Mouse (Mus musculus) forebrain, postnatal 0 days (tissue): ENCODE measurements around the gene Fam170b. TPM values are rescaled to one million over a fixed set of nuclear protein-coding genes. Genes with fewer than 3 reads are reported as not detected.

Source experiments
- ATAC-seq: fragments of 200-750 bp; cut with Nextera tagmentation; 2 replicates; pipeline ENCODE4 v1.8.0; 2017; ENCODE audit warnings: mild to moderate bottlenecking, moderate library complexity
- DNase-seq: peaks from one replicate; pipeline ENCODE4 v3.0.0-alpha.2; 2015
- H3K27ac ChIP-seq: fragments of 300-500 bp; sonication (generic); 2 replicates; pipeline ENCODE4 v1.5.1; 2014; ENCODE audit warnings: low read depth, mild to moderate bottlenecking, antibody characterized with exemption, low read length, moderate library complexity, mixed read lengths
- H3K27me3 ChIP-seq: fragments of 300-500 bp; sonication (generic); 2 replicates; pipeline ENCODE4 v1.6.1; 2014; ENCODE audit warnings: mild to moderate bottlenecking, low read length, mixed read lengths; ENCODE audit not compliant: insufficient read depth
- H3K36me3 ChIP-seq: fragments of 300-500 bp; sonication (generic); 2 replicates; pipeline ENCODE4 v1.6.1; 2014; ENCODE audit warnings: mild to moderate bottlenecking, moderate library complexity; ENCODE audit not compliant: insufficient read depth
- H3K4me1 ChIP-seq: fragments of 300-500 bp; sonication (generic); 2 replicates; pipeline ENCODE4 v1.6.1; 2014; ENCODE audit warnings: antibody characterized with exemption; ENCODE audit not compliant: insufficient read depth
- H3K4me2 ChIP-seq: fragments of 300-500 bp; sonication (generic); 2 replicates; pipeline ENCODE4 v1.6.1; 2014; ENCODE audit warnings: low read depth, mild to moderate bottlenecking, moderate library complexity
- H3K4me3 ChIP-seq: fragments of 300-500 bp; sonication (generic); 2 replicates; pipeline ENCODE4 v1.5.1; 2014; ENCODE audit warnings: low read depth, low read length, mixed read lengths
- H3K9ac ChIP-seq: fragments of 300-500 bp; sonication (generic); 2 replicates; pipeline ENCODE4 v1.6.1; 2014; ENCODE audit warnings: mild to moderate bottlenecking
- H3K9me3 ChIP-seq: fragments of 300-500 bp; sonication (generic); 2 replicates; pipeline ENCODE4 v1.6.1; 2016; ENCODE audit warnings: low read length
- CTCF ChIP-seq: sonication (generic); IDR thresholded peaks from 2 replicates; pipeline ENCODE4 v1.5.1; 2016; ENCODE audit warnings: antibody characterized with exemption, control low read depth, low read depth
- WGBS: fragments of 180-500 bp; shearing (Covaris S2); extraction: QIAGEN DNeasy Blood & Tissue Kit; methylation state at CpG from one replicate; pipeline ENCODE4 v1.1.7; 2014; 5-methylcytosine and 5-hydroxymethylcytosine counted together
- polyA plus RNA-seq: library from polyadenylated mRNA; unstranded; fragments of >200 nt; fragmentation: Nextera tagmentation; extraction: Ambion mirVana; gene quantifications from 2 replicates; pipeline ENCODE4 v1.2.1, GENCODE M21; 2015
- total RNA-seq: library from RNA; depleted of rRNA; stranded (reverse); fragments of >200 nt; gene quantifications from 2 replicates; pipeline ENCODE4 v1.2.3, GENCODE M21; 2014

Gene Fam170b
- total and polyA plus RNA-seq, 2 experiments from 2014 or later: not detected

GRCm38 (mm10) chr14:32817258-32817657, 16.5 kb upstream of the Fam170b start:
- no peak for TF ChIP-seq CTCF
- WGBS: 59% methylated on average over 7 of the region's 7 CpGs

GRCm38 (mm10) chr14:32819297-32819696, 14.5 kb upstream of the Fam170b start:
- Histone ChIP-seq H3K4me1 (no peaks in the 10 kb centered on the region), H3K9ac (no peak overlapping the region), H3K27ac (no peak overlapping the region), H3K27me3 (no peaks in the 10 kb centered on the region), H3K4me2 (no peak overlapping the region), H3K4me3 (no peak overlapping the region), H3K9me3 (no peaks in the 10 kb centered on the region), H3K36me3 (no peaks in the 10 kb centered on the region)
- ATAC-seq (no peak), DNase-seq (no peak)
- no peak for TF ChIP-seq CTCF
- 83% methylated on average over 1 of the region's 1 CpGs for WGBS

More at GRCm38 (mm10) chr14:32817258-32817657, 16.5 kb upstream of the Fam170b start:
- Histone ChIP-seq H3K4me2 (no peak overlapping the region), H3K27me3 (no peaks in the 10 kb centered on the region), H3K27ac (no peak overlapping the region), H3K36me3 (no peaks in the 10 kb centered on the region), H3K4me1 (no peaks in the 10 kb centered on the region), H3K9me3 (no peaks in the 10 kb centered on the region), H3K9ac (no peak overlapping the region), H3K4me3 (no peak overlapping the region)
- DNase-seq (no peak), ATAC-seq (no peak)

- Histone ChIP-seq H3K4me1 (no peaks in the 10 kb centered on the region), H3K4me2 (no peak overlapping the region), H3K4me3 (no peak overlapping the region), H3K9me3 (no peaks in the 10 kb centered on the region), H3K27me3 (no peaks in the 10 kb centered on the region), H3K9ac (no peak overlapping the region), H3K27ac (no peak overlapping the region), H3K36me3 (no peaks in the 10 kb centered on the region)
- ATAC-seq (no peak), DNase-seq (no peak)
- WGBS: 84% methylated on average over 4 of the region's 4 CpGs
- TF ChIP-seq CTCF: no peak
These were observed 10.9 kb upstream of the Fam170b start for GRCm38 (mm10) chr14:32822812-32823211.

- no peak for ATAC-seq
- WGBS: 92% methylated on average over 3 of the region's 3 CpGs
- Histone ChIP-seq H3K9ac (no peak overlapping the region), H3K9me3 (no peaks in the 10 kb centered on the region), H3K4me1 (no peaks in the 10 kb centered on the region), H3K27me3 (no peaks in the 10 kb centered on the region), H3K27ac (no peak overlapping the region), H3K4me3 (no peak overlapping the region), H3K4me2 (no peak overlapping the region), H3K36me3 (no peaks in the 10 kb centered on the region)
- DNase-seq: no peak
- TF ChIP-seq CTCF: no peak
These were observed 9.9 kb upstream of the Fam170b start for GRCm38 (mm10) chr14:32823861-32824260.

- no peaks in the 10 kb centered on the region for H3K9me3 ChIP-seq
- no peaks in the 10 kb centered on the region for H3K4me1 ChIP-seq
- TF ChIP-seq CTCF: no peak
- DNase-seq: no peak
- no peaks in the 10 kb centered on the region for H3K36me3 ChIP-seq
- H3K4me2 ChIP-seq: no peak overlapping the region
- no peak overlapping the region for H3K4me3 ChIP-seq
- no peak overlapping the region for H3K9ac ChIP-seq
- no peaks in the 10 kb centered on the region for H3K27me3 ChIP-seq
- no peak for ATAC-seq
- H3K27ac ChIP-seq: no peak overlapping the region
- 68% methylated on average over 14 of the region's 14 CpGs for WGBS
These were observed 9.3 kb upstream of the Fam170b start for GRCm38 (mm10) chr14:32824267-32825150.

GRCm38 (mm10) chr14:32825426-32826032, 8.2 kb upstream of the Fam170b start:
- ATAC-seq: no peak; the same call in 1 of the 2 replicates
- Histone ChIP-seq H3K27ac (no peak overlapping the region), H3K9me3 (no peaks in the 10 kb centered on the region), H3K4me3 (no peak overlapping the region), H3K27me3 (no peaks in the 10 kb centered on the region), H3K4me2 (no peak overlapping the region), H3K4me1 (no peaks in the 10 kb centered on the region), H3K36me3 (no peaks in the 10 kb centered on the region), H3K9ac (no peak overlapping the region)
- TF ChIP-seq CTCF: no peak
- DNase-seq: no peak
- WGBS: 12% methylated on average over 11 of the region's 11 CpGs

- Histone ChIP-seq H3K4me2 (no peak overlapping the region), H3K9ac (no peak overlapping the region), H3K4me3 (no peak overlapping the region), H3K9me3 (no peaks in the 10 kb centered on the region), H3K27ac (no peak overlapping the region), H3K36me3 (no peaks in the 10 kb centered on the region), H3K27me3 (no peaks in the 10 kb centered on the region), H3K4me1 (no peaks in the 10 kb centered on the region)
- ATAC-seq (no peak), DNase-seq (no peak)
- WGBS: 65% methylated on average over 4 of the region's 4 CpGs
- no peak for TF ChIP-seq CTCF
These were observed 6.6 kb upstream of the Fam170b start for GRCm38 (mm10) chr14:32827165-32827564.
